Mouse (Mus musculus) CD8-positive naive resting alpha-beta T cell, adult 2 months (primary cell): Measurements from ENCODE around the gene Tcf21.

ENCODE experiments used
- DNase-seq, 2 experiments: peaks; one replicate each; pipeline ENCODE4 v3.0.0; 2022; ENCODE audit warnings: low read depth in 2 of 2, low spot score in 2 of 2

Gene Tcf21

DNA sequence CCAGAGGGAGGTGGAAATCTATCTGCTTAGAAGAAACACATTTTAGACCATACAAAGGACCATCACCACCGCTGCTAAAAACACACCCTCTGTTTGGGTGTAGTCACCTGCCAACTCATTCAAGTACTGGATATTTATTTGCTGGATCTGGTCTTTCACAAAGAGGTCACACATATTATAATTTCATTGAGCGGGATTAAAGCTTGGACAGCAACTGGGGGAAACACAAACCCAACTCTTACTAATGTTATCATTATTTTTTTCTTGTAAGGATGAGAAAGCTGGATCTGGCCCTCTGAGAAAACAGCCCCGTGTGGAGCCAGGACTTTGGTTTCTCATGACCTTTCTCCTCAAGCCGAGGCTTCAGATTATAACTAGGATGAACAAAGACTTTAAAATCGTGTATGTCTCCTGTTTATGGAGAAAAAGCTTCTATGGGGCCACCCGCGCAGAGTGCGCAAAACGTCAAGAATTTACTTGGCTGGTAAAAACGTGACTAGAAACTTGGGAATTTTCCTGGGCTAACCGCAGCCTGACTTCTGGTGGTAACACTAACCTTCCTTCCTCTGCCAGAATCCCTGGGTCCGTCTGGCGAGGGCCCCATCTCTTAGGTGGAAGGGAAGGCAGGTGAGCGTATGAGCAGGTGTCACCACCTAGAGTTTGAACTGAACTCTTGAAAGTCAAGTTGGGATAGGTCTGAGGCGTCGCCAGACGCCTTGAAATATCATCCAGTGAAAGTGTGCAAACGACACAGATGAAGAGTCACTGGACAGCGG, 4.3 kb downstream of the Tcf21 start:
- no peak for DNase-seq

DNA sequence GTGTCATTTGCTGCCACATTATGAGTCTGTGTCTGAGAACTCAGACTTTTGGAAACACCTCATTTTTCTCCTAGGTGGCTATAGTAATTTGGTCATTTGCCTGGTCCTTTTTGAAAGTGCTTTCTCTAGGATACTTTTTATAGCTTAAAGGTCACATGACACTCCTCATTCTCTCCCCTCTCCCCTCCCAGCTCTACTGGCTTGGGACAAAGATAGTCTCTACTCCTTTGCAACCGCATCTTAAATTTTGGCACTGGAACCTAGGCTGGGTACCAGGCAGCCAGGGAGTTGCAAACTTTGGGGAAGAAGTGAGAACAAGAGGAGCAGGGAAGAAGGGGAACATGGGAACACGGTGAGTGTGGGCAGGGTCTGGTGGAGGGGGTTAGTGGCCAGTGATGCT, 5.2 kb downstream of the Tcf21 start:
- DNase-seq = no peak

- DNase-seq = no peak
These were observed 5.7 kb downstream of the Tcf21 start for GRCm38 (mm10) chr10:22814294-22814693.

- DNase-seq = no peak
These were observed 6.5 kb downstream of the Tcf21 start for GRCm38 (mm10) chr10:22813317-22813960.

GRCm38 (mm10) chr10:22811921-22812320, 8.1 kb downstream of the Tcf21 start:
- no peak for DNase-seq

DNA sequence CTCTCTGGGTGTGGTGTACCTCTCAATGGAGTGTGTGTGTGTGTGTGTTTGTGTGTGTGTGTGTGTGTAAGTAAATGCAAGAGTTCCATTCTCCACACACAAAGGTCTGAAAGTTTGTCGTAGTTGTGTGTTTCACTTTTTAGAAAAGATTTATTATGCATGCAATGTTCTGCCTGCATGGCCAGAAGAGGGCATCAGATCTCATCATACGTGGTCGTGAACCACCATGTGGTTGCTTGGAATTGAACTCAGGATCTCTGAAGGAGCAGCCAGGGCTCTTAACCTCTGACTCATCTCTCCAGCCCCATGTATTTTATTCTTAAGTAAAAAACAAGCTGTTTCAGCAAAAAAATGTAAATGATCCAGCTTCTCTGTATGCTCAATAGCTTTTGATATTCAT, 37.3 kb downstream of the Tcf21 start:
- DNase-seq = no peak

- DNase-seq = no peak
These were observed 38.5 kb downstream of the Tcf21 start for GRCm38 (mm10) chr10:22781466-22781865.

- no peak for DNase-seq
These were observed 42.0 kb downstream of the Tcf21 start for GRCm38 (mm10) chr10:22777939-22778338.

DNA sequence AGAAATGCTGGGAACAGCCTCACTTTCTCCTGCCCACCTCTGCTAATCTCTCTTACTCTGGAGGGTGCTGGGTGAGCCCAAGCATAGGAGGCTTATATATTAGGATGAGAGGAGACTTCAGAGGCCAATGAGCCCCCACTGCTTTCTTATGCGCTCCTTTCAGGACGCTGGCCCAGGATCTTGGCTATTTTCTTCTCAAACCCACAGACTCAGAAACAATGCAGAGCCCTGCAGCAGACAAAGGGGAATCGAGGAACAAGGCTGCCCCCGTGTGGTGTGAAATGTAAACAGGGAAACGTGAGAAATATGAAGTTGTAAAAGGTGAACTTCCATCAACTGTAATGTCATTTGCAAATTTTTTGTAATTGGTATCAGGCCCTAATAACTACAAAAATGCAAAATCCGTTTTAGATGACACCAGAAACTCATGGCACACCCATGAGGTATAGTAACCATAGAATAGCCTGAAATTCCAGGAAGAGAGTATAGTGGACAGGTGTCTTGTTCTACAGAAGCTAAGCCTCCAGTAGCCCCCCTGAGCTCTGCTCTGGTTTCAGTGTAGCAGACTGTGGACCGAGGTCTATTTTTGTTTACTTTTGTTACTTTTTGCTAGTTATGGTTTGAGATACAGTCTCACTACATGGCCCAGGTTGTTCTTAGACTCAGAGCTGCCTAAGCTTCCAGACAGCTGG, 43.8 kb downstream of the Tcf21 start:
- DNase-seq = no peak

GRCm38 (mm10) chr10:22775456-22775855, 44.5 kb downstream of the Tcf21 start:
- DNase-seq = no peak

DNA sequence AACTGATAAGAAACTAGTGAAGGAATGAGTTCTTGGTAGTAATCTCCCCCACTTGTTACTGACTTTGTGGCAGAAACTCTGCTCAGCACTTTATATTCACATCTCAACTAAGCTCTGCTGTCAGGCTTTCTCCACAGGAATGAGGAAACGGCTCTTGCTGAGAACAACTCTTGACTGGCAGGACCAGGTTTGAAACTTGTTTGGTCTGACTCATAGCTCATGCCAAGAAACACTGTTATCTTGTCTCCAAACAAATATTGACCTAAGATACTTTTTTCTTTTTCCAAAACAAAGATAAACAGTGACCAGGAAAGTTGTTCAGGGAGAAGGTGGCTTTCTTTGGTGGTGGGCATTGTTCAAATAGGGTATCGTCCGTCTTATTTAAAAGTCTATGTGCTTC, 45.3 kb downstream of the Tcf21 start:
- DNase-seq = no peak
